Mouse (Mus musculus) kidney, postnatal 0 days (tissue): Measurements from ENCODE around the gene Nkx6-2. TPM values are rescaled to one million over a fixed set of nuclear protein-coding genes. Genes with fewer than 3 reads are reported as not detected.

ENCODE experiments used
- ATAC-seq: fragments of 200-750 bp; cut with Nextera tagmentation; replicated peaks from 2 replicates; pipeline ENCODE4 v1.8.0; 2017; ENCODE audit warnings: low read depth, moderate number of reproducible peaks, moderate TSS enrichment, moderate library complexity; ENCODE audit not compliant: low FRiP score
- DNase-seq: peaks from one replicate; pipeline ENCODE4 v3.0.0-alpha.2; 2016; ENCODE audit warnings: low spot score
- H3K27ac ChIP-seq: fragments of 300-500 bp; sonication (generic); 2 replicates; pipeline ENCODE4 v1.5.1; 2014; ENCODE audit warnings: mild to moderate bottlenecking
- H3K27me3 ChIP-seq: fragments of 300-500 bp; sonication (generic); 2 replicates; pipeline ENCODE4 v1.6.1; 2014; ENCODE audit warnings: low read length, mixed read lengths; ENCODE audit not compliant: insufficient read depth
- H3K36me3 ChIP-seq: fragments of 300-500 bp; sonication (generic); 2 replicates; pipeline ENCODE4 v1.6.1; 2014; ENCODE audit warnings: low read length, mixed read lengths; ENCODE audit not compliant: insufficient read depth
- H3K4me1 ChIP-seq: fragments of 300-500 bp; sonication (generic); replicated peaks from 2 replicates; pipeline ENCODE4 v1.6.1; 2014; ENCODE audit warnings: antibody characterized with exemption, low read length, mixed read lengths; ENCODE audit not compliant: insufficient read depth
- H3K4me2 ChIP-seq: fragments of 300-500 bp; sonication (generic); 2 replicates; pipeline ENCODE4 v1.6.1; 2014; ENCODE audit warnings: mild to moderate bottlenecking, low read length, moderate library complexity, mixed read lengths
- H3K4me3 ChIP-seq: fragments of 300-500 bp; sonication (generic); replicated peaks from 2 replicates; pipeline ENCODE4 v1.5.1; 2014; ENCODE audit warnings: low read depth, low read length
- H3K9ac ChIP-seq: fragments of 300-500 bp; sonication (generic); 2 replicates; pipeline ENCODE4 v1.6.1; 2014; ENCODE audit warnings: low read depth, low read length
- H3K9me3 ChIP-seq: fragments of 300-500 bp; sonication (generic); replicated peaks from 2 replicates; pipeline ENCODE4 v1.6.1; 2016; ENCODE audit warnings: low read length, inconsistent platforms, mixed read lengths
- CTCF ChIP-seq: IDR thresholded peaks from 2 replicates; pipeline ENCODE4 v1.5.1; 2016; ENCODE audit warnings: antibody characterized with exemption, low read depth, mild to moderate bottlenecking, moderate library complexity
- WGBS: fragments of 180-500 bp; shearing (Covaris S2); extraction: QIAGEN DNeasy Blood & Tissue Kit; methylation state at CpG from one replicate; pipeline ENCODE4 v1.1.7; 2014; 5-methylcytosine and 5-hydroxymethylcytosine counted together
- polyA plus RNA-seq: library from polyadenylated mRNA; unstranded; fragments of >200 nt; fragmentation: Nextera tagmentation; extraction: Ambion mirVana; gene quantifications from 2 replicates; pipeline ENCODE4 v1.2.1, GENCODE M21; 2015

The Nkx6-2 gene
- polyA plus RNA-seq, 1 experiment from 2014 or later = 0.11 TPM

DNA sequence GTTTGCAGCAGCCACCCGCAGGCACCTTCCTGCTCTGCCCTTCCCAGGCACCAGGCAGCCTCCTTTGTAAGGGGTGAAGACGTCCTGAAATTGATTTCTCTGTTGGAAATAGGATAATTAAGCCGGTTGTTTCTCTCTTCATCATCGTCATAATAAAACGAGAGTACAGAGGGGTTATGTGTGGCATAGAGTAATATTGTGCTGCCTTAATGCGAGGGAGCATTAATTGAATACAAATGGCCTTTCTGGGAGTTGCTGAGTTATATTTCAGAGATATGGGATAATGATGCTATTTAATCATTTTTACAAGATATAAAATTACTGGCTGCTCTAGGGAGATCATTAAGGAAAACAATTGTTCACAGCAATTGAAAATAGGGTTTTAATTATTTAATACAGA lies 12.7 kb upstream of the Nkx6-2 start:
- TF ChIP-seq CTCF = no peak
- 79% methylated on average over 6 of the region's 6 CpGs for WGBS

DNA sequence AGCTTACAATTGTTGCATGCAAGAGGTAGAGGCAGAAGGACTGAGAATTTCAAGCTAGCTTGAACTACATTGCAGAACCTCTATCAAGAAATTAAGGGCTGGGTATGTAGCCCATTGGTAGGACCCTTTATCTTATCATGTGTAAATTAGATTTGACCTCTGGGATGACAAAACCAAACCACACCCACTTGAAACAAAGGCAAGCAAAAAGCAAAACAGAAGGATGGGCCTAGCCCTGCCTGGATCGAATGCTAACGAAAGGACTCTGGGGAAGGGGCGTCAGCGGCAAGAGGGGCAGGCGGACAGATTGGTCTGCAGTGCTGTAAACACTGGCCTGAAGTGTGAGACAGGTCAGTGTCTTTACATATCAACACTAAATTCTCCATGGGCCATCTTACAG lies 8.7 kb upstream of the Nkx6-2 start:
- H3K36me3 ChIP-seq = no peaks in the 10 kb centered on the region
- 91% methylated on average over 5 of the region's 5 CpGs for WGBS
- H3K27me3 ChIP-seq = peaks cover 25% of the 10 kb centered on the region
- DNase-seq (no peak), ATAC-seq (no peak)
- no peaks in the 10 kb centered on the region for H3K9me3 ChIP-seq
- no peak overlapping the region for H3K9ac ChIP-seq
- no peak overlapping the region for H3K4me2 ChIP-seq
- H3K4me3 ChIP-seq = no peak overlapping the region
- TF ChIP-seq CTCF = no peak
- H3K4me1 ChIP-seq = no peaks in the 10 kb centered on the region
- no peak overlapping the region for H3K27ac ChIP-seq

More for the DNA sequence above, 12.7 kb upstream of the Nkx6-2 start:
- H3K4me1 ChIP-seq = no peaks in the 10 kb centered on the region
- DNase-seq = no peak
- no peak overlapping the region for H3K27ac ChIP-seq
- no peak overlapping the region for H3K9ac ChIP-seq
- ATAC-seq = no peak
- H3K4me3 ChIP-seq = no peak overlapping the region
- H3K4me2 ChIP-seq = no peak overlapping the region
- H3K36me3 ChIP-seq = no peaks in the 10 kb centered on the region
- no peaks in the 10 kb centered on the region for H3K9me3 ChIP-seq
- H3K27me3 ChIP-seq = 0 out of 2 replicates have a peak, but pooled peaks cover 6% of the 10 kb centered on the region

DNA sequence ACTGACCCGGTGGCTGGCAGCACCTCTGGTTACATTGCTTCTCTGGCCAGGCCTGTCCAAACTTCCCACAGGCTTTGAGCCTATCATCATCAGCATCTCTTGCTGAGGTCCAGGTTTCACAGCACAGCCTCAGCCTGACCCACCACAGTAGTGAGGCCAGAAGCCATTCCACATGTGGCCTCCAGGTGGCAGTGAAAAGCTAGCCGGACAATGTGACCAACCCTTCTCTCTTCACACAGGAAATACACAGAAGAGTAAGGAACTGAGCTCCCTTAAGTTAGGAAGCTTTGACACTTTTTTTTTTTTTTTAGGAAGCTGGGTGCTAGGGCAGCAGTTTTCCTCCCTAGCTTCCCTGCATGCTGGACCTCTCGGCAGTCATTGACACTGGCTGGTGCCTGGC lies 7.7 kb upstream of the Nkx6-2 start:
- Histone ChIP-seq H3K27ac (no peak overlapping the region), H3K4me3 (no peak overlapping the region), H3K27me3 (peaks cover 30% of the 10 kb centered on the region), H3K4me1 (no peaks in the 10 kb centered on the region), H3K4me2 (no peak overlapping the region), H3K36me3 (no peaks in the 10 kb centered on the region), H3K9ac (no peak overlapping the region), H3K9me3 (no peaks in the 10 kb centered on the region)
- ATAC-seq (peak; percentile 58; the same call in 1 of the 2 replicates), DNase-seq (peak; percentile 67)
- TF ChIP-seq CTCF = peak; percentile 83
- 41% methylated on average over 3 of the region's 3 CpGs for WGBS

DNA sequence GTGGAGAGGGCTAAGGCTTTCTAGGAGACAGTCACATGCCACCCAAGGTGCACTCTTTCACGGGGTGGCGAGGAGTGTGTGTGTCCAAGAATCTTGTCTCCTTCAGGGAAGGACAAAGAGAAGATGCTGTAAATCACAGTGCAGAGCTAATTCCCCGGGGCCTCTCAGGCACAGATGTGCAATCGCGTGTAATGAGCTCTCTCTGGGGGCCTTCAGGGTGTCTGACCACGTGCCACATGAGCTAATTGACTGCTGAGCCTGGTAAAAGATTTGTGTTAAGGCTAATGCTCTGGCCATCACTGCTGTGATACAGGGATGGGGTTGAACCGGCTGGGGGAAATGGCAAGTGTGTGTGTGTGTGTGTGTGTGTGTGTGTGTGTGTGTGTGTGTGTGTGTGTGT lies 5.3 kb upstream of the Nkx6-2 start:
- Histone ChIP-seq H3K27ac (no peak overlapping the region), H3K27me3 (peaks cover 54% of the 10 kb centered on the region), H3K4me2 (no peak overlapping the region), H3K4me1 (peaks cover 8% of the 10 kb centered on the region; the same call in 1 of the 2 replicates), H3K36me3 (no peaks in the 10 kb centered on the region), H3K9ac (no peak overlapping the region), H3K4me3 (no peak overlapping the region), H3K9me3 (no peaks in the 10 kb centered on the region)
- ATAC-seq = no peak
- DNase-seq = no peak
- TF ChIP-seq CTCF = no peak
- 8% methylated on average over 7 of the region's 7 CpGs for WGBS

DNA sequence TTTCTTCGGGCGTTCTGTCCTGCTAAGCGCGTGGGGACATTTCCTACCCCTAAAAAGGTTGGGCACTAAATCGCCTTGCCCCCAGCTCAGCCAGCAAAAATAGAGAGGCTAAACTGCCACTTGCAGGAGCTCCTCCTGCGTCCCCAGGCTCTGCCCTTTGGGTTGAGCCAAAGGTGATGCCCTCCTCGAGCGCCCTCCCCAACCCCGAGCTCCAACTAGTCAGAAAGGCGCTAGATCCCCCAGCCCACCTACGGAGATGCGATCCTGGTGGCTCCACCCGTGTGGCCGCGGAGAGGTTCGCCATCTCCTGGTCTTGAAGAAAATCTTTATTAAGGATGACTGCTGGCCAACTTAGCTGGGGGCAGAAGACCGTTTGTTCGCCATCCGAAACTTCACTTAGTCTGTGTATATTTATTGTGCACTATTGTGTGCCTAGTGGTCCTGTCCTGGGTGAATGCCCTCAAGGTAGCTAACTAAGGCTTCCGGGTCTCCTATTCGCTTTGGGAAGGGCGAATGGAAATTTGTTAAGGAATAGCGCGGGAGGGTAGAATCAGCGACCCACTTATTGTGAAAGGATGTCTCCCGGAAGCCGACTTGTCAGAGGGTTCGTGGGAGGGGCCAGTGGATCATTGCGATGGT lies 2.7 kb upstream of the Nkx6-2 start:
- H3K27ac ChIP-seq = no peak overlapping the region
- DNase-seq (no peak), ATAC-seq (no peak)
- peaks cover 16% of the 10 kb centered on the region for H3K4me1 ChIP-seq
- H3K36me3 ChIP-seq = no peaks in the 10 kb centered on the region
- H3K4me2 ChIP-seq = no peak overlapping the region
- H3K4me3 ChIP-seq = no peak overlapping the region; the same call in 1 of the 2 replicates
- WGBS = 2% methylated on average over 29 of the region's 29 CpGs
- peak; percentile 17; the same call in 1 of the 2 replicates for TF ChIP-seq CTCF
- no peaks in the 10 kb centered on the region for H3K9me3 ChIP-seq
- peaks cover 73% of the 10 kb centered on the region for H3K27me3 ChIP-seq
- no peak overlapping the region for H3K9ac ChIP-seq

DNA sequence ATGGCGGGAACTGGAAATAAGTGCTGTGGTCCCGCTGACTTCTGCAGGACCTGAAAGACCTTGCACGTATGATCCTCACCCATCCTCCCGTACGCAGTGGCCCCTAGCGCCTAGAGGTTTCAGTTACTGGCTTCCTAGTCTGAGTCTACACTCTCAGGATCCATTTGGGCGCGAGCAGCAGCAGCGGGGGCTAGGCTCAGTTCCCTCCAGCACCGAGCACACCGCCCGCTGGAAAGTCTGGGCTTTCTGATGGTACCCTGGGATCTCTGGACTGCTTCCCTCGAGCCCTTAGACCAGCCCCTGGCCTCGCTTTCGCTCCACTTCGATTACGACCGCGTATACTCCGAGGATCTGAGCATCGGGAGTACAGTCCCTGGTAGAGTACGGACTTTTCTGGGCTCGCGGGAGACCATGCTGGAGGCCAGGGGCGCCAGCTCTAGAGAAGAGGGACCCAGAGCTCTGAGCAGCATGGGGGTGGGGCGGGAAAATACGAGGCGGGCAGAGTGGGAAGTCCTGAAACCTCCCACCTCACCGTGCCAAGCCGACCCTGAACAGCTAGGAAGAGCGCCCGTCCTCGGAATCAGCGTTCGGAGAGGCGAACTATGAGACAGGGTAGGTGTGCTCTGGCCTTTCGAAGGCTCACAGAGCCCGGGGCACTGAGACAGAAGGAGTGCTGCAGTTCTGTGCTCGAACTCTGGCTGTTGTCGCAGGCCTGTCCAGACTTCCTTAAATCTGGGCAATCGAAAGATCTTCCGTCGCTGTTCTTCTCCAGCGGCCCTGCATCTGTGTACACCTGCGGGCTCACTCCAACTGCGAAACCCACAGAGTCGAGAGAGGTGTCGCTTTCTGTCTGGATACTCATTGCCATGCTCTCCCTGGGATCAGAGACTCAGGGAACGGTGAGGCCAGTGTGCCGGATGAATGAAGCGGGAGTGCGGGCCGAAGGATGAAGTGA lies 1.9 kb upstream of the Nkx6-2 start:
- Histone ChIP-seq H3K9ac (no peak overlapping the region), H3K4me1 (peaks cover 16% of the 10 kb centered on the region), H3K9me3 (no peaks in the 10 kb centered on the region), H3K27me3 (peaks cover 73% of the 10 kb centered on the region), H3K36me3 (no peaks in the 10 kb centered on the region), H3K4me2 (peak overlapping the region; percentile 27; the same call in 1 of the 2 replicates), H3K27ac (no peak overlapping the region), H3K4me3 (peak overlapping the region; percentile 18)
- DNase-seq = no peak
- TF ChIP-seq CTCF = no peak
- ATAC-seq = no peak
- under 1% methylated on average over 53 of the region's 53 CpGs for WGBS
